Mouse (Mus musculus) MEL (cell line): Measurements from ENCODE around the gene Aspscr1. TPM values are rescaled to one million over a fixed set of nuclear protein-coding genes. Genes with fewer than 3 reads are reported as not detected.
A peak's percentile ranks its signal among the peaks of the same experiment; 100 is the strongest.

ENCODE experiments used
- DNase-seq: peaks from one replicate; pipeline ENCODE4 v3.0.0; 2011; ENCODE audit warnings: low read depth, low spot score
- H3K27ac ChIP-seq: 2 replicates; pipeline ENCODE4 v1.5.1; 2012; ENCODE audit warnings: low read depth, mild to moderate bottlenecking, control low read depth, low read length, moderate library complexity; ENCODE audit not compliant: control insufficient read depth
- H3K27me3 ChIP-seq, 2 experiments: fragments of 150-350 bp in 1 of 2; sonication (generic) in 1 of 2; 2 replicates each; pipeline ENCODE4 v1.6.1; 2012; ENCODE audit warnings: low read length in 2 of 2, mild to moderate bottlenecking in 2 of 2, improper control_type of control experiment in 1 of 2, moderate library complexity in 1 of 2; ENCODE audit not compliant: insufficient read depth in 2 of 2, control insufficient read depth in 1 of 2
- H3K36me3 ChIP-seq, 2 experiments: 2 replicates each; pipeline ENCODE4 v1.6.1; 2012 to 2014; ENCODE audit warnings: low read length in 2 of 2, improper control_type of control experiment in 1 of 2, inconsistent platforms in 1 of 2, mild to moderate bottlenecking in 1 of 2; ENCODE audit not compliant: insufficient read depth in 2 of 2, control insufficient read depth in 1 of 2
- H3K4me1 ChIP-seq, 2 experiments: fragments of 150-350 bp in 1 of 2; sonication (generic) in 1 of 2; 2 replicates each; pipeline ENCODE4 v1.6.1; 2012; ENCODE audit warnings: low read length in 2 of 2, improper control_type of control experiment in 1 of 2, mild to moderate bottlenecking in 1 of 2; ENCODE audit not compliant: insufficient read depth in 2 of 2, control insufficient read depth in 1 of 2
- H3K4me3 ChIP-seq, 2 experiments: fragments of 150-350 bp in 1 of 2; sonication (generic) in 1 of 2; 2 replicates each; pipeline ENCODE4 v1.5.1; 2012; ENCODE audit warnings: low read depth in 2 of 2, low read length in 2 of 2, mild to moderate bottlenecking in 2 of 2, moderate library complexity in 2 of 2, control low read depth in 1 of 2, improper control_type of control experiment in 1 of 2; ENCODE audit not compliant: control insufficient read depth in 1 of 2, insufficient read depth in 1 of 2
- H3K79me2 ChIP-seq: 2 replicates; pipeline ENCODE4 v1.6.1; 2012; ENCODE audit warnings: mild to moderate bottlenecking, low read length, moderate library complexity; ENCODE audit not compliant: control insufficient read depth, poor library complexity, insufficient read depth
- H3K9ac ChIP-seq: 2 replicates; pipeline ENCODE4 v1.6.1; 2012; ENCODE audit warnings: low read depth, mild to moderate bottlenecking, control low read depth, low read length, moderate library complexity; ENCODE audit not compliant: control insufficient read depth, poor library complexity, severe bottlenecking
- H3K9me3 ChIP-seq: fragments of 150-350 bp; sonication (generic); replicated peaks from 2 replicates; pipeline ENCODE4 v1.6.1; 2012; ENCODE audit warnings: mild to moderate bottlenecking, low read length, improper control_type of control experiment, moderate library complexity; ENCODE audit not compliant: insufficient read depth
- CHD1 ChIP-seq: IDR thresholded peaks from 2 replicates; pipeline ENCODE4 v1.6.1; 2012; ENCODE audit warnings: low read depth, mild to moderate bottlenecking, inconsistent platforms, low read length, improper control_type of control experiment
- CHD2 ChIP-seq: IDR thresholded peaks from 2 replicates; pipeline ENCODE4 v1.6.1; 2011; ENCODE audit warnings: low read length, improper control_type of control experiment
- CTCF ChIP-seq, 3 experiments: IDR thresholded peaks in 2 of 3; conservative IDR thresholded peaks in 1 of 3; 2 replicates each; pipeline ENCODE4 v1.5.1; 2011 to 2012; ENCODE audit warnings: low read length in 3 of 3, low read depth in 2 of 3, mild to moderate bottlenecking in 2 of 3, improper control_type of control experiment in 1 of 3, inconsistent platforms in 1 of 3, mixed read lengths in 1 of 3, moderate library complexity in 1 of 3; ENCODE audit not compliant: control insufficient read depth in 1 of 3, insufficient read depth in 1 of 3, poor library complexity in 1 of 3, severe bottlenecking in 1 of 3
- EP300 ChIP-seq, 2 experiments: IDR thresholded peaks; 2 replicates each; pipeline ENCODE4 v1.6.1; 2011; ENCODE audit warnings: improper control_type of control experiment in 2 of 2, low read length in 2 of 2, low read depth in 1 of 2, mild to moderate bottlenecking in 1 of 2
- ETS1 ChIP-seq: IDR thresholded peaks from 2 replicates; pipeline ENCODE4 v1.6.1; 2012; ENCODE audit warnings: low read depth, mild to moderate bottlenecking, inconsistent platforms, low read length, improper control_type of control experiment, moderate library complexity
- GATA1 ChIP-seq: IDR thresholded peaks from 2 replicates; pipeline ENCODE4 v1.6.1; 2011; ENCODE audit warnings: low read depth, low read length, improper control_type of control experiment
- HCFC1 ChIP-seq: IDR thresholded peaks from 2 replicates; pipeline ENCODE4 v1.6.1; 2012; ENCODE audit warnings: low read depth, mild to moderate bottlenecking, inconsistent platforms, low read length, improper control_type of control experiment, moderate library complexity
- KAT2A ChIP-seq: conservative IDR thresholded peaks from 2 replicates; pipeline ENCODE4 v1.6.1; 2012; ENCODE audit warnings: low read depth, low read length, improper control_type of control experiment, inconsistent platforms
- MAFK ChIP-seq: IDR thresholded peaks from 2 replicates; pipeline ENCODE4 v1.6.1; 2011; ENCODE audit warnings: low read depth, mild to moderate bottlenecking, low read length, improper control_type of control experiment, borderline replicate concordance
- MAX ChIP-seq: IDR thresholded peaks from 2 replicates; pipeline ENCODE4 v1.6.1; 2011; ENCODE audit warnings: low read length, improper control_type of control experiment
- NELFE ChIP-seq: IDR thresholded peaks from 2 replicates; pipeline ENCODE4 v1.6.1; 2011; ENCODE audit warnings: low read depth, low read length, improper control_type of control experiment
- POLR2AphosphoS2 ChIP-seq: IDR thresholded peaks from 2 replicates; pipeline ENCODE4 v1.6.1; 2011; ENCODE audit warnings: low read length, improper control_type of control experiment
- RAD21 ChIP-seq: IDR thresholded peaks from 2 replicates; pipeline ENCODE4 v1.6.1; 2011; ENCODE audit warnings: mild to moderate bottlenecking, low read depth, low read length, improper control_type of control experiment
- RCOR1 ChIP-seq: IDR thresholded peaks from 2 replicates; pipeline ENCODE4 v1.6.1; 2012; ENCODE audit warnings: low read depth, mild to moderate bottlenecking, inconsistent platforms, low read length, improper control_type of control experiment
- SMC3 ChIP-seq: IDR thresholded peaks from 2 replicates; pipeline ENCODE4 v1.6.1; 2011; ENCODE audit warnings: low read depth, low read length, improper control_type of control experiment
- TAL1 ChIP-seq: IDR thresholded peaks from 2 replicates; pipeline ENCODE4 v1.6.1; 2012; ENCODE audit warnings: mild to moderate bottlenecking, inconsistent platforms, low read length, moderate library complexity, mixed read lengths
- TBP ChIP-seq: IDR thresholded peaks from 2 replicates; pipeline ENCODE4 v1.8.0; 2011; ENCODE audit warnings: low read depth, low read length, improper control_type of control experiment
- TCF12 ChIP-seq: IDR thresholded peaks from 2 replicates; pipeline ENCODE4 v1.6.1; 2014; ENCODE audit warnings: low read depth, mild to moderate bottlenecking, inconsistent platforms, low read length, improper control_type of control experiment, moderate library complexity
- USF2 ChIP-seq, 2 experiments: IDR thresholded peaks; 2 replicates each; pipeline ENCODE4 v1.6.1; 2011 to 2012; ENCODE audit warnings: improper control_type of control experiment in 2 of 2, low read length in 2 of 2, borderline replicate concordance in 1 of 2, inconsistent platforms in 1 of 2, low read depth in 1 of 2, mild to moderate bottlenecking in 1 of 2; ENCODE audit not compliant: insufficient read depth in 1 of 2
- ZKSCAN1 ChIP-seq: IDR thresholded peaks from 2 replicates; pipeline ENCODE4 v1.6.1; 2012; ENCODE audit warnings: low read depth, mild to moderate bottlenecking, inconsistent platforms, low read length, improper control_type of control experiment, moderate library complexity
- ZMIZ1 ChIP-seq: IDR thresholded peaks from 2 replicates; pipeline ENCODE4 v1.6.1; 2012; ENCODE audit warnings: low read depth, mild to moderate bottlenecking, inconsistent platforms, low read length, improper control_type of control experiment, moderate library complexity
- polyA plus RNA-seq, 2 experiments: library from polyadenylated mRNA; stranded (reverse) in 1 of 2; unstranded in 1 of 2; fragments of >175 nt in 1 of 2; fragments of >200 nt in 1 of 2; gene quantifications; 2 replicates each; pipeline versions ENCODE4 v1.2.1 to v1.2.4; 2012; ENCODE audit warnings: low replicate concordance in 2 of 2, low read depth in 1 of 2; ENCODE audit not compliant: insufficient read length in 2 of 2, insufficient read depth in 1 of 2, missing spikeins in 1 of 2
- total RNA-seq: library from RNA; depleted of rRNA; stranded (reverse); fragments of 300-350 nt; gene quantifications from 2 replicates; pipeline ENCODE4 v1.2.3, GENCODE M21; 2012

The Aspscr1 gene
- total and polyA plus RNA-seq, 3 experiments: 36.2 to 72.5 TPM; not detected in 1

GRCm38 (mm10) chr11:120643601-120643987 lies 29.2 kb upstream of the Aspscr1 start, which contains the start of gene Pycr1 (continued):
- TF ChIP-seq KAT2A: no peak
- no peak; the same call in 1 of the 2 replicates for TF ChIP-seq CHD2
- peak; percentile 58; the same call in 1 of the 2 replicates for TF ChIP-seq POLR2AphosphoS2
- TF ChIP-seq RAD21: no peak
- TF ChIP-seq ZKSCAN1: no peak
- no peak for TF ChIP-seq CTCF (IDR thresholded peaks at IDR 0.05 in 2 of 3, conservative IDR thresholded peaks at IDR 0.05 in 1 of 3; ENCODE audit: control insufficient read depth in 1 of 3, insufficient read depth in 1 of 3, low read depth in 2 of 3, low read length in 3 of 3, poor library complexity in 1 of 3, severe bottlenecking in 1 of 3)
- TF ChIP-seq TBP: peak; percentile 60
- TF ChIP-seq RCOR1: no peak
- no peak for TF ChIP-seq SMC3
- TF ChIP-seq HCFC1: 0 out of 2 replicates have a peak, but pooled peaks have one; percentile 19
- no peak for TF ChIP-seq MAFK
- 0 out of 2 replicates have a peak, but pooled peaks have one; percentile 12 for TF ChIP-seq ETS1
- no peak for TF ChIP-seq CHD1
- no peak for TF ChIP-seq USF2 (IDR thresholded peaks at IDR 0.05; ENCODE audit: borderline replicate concordance in 1 of 2, insufficient read depth in 1 of 2, low read depth in 1 of 2, low read length in 2 of 2)
- no peak for TF ChIP-seq GATA1
- peak; percentile 79 for TF ChIP-seq MAX
- TF ChIP-seq TCF12: no peak
- peak; percentile 43 for TF ChIP-seq NELFE
- TF ChIP-seq ZMIZ1: peak; percentile 86
- no peak for TF ChIP-seq TAL1
- TF ChIP-seq EP300 (IDR thresholded peaks at IDR 0.05; ENCODE audit: low read depth in 1 of 2, low read length in 2 of 2): no peak

- no peak overlapping the region for H3K9ac ChIP-seq
These were observed 25.5 kb upstream of the Aspscr1 start for GRCm38 (mm10) chr11:120647047-120647830.

More at GRCm38 (mm10) chr11:120647047-120647830, 25.5 kb upstream of the Aspscr1 start:
- peaks cover 7 to 15% of the 10 kb centered on the region in 2 experiments for H3K4me1 ChIP-seq
- no peaks in the 10 kb centered on the region for H3K9me3 ChIP-seq
- H3K36me3 ChIP-seq: peaks cover 0 to 8% of the 10 kb centered on the region in 2 experiments; a peak in 2 of 4 replicates
- no peak for DNase-seq
- no peaks in the 10 kb centered on the region for H3K79me2 ChIP-seq
- H3K27ac ChIP-seq: no peak overlapping the region
- no peak overlapping the region for H3K4me3 ChIP-seq
- H3K27me3 ChIP-seq: no peaks in the 10 kb centered on the region; a peak in 1 of 4 replicates
- TF ChIP-seq MAFK (no peak), HCFC1 (no peak), RAD21 (no peak)
